Mouse (Mus musculus): ENCODE data around the gene Syt9.

Syt9 gene

GRCm38 (mm10) chr7:107547872-107548271 is 177.3 kb downstream of the Syt9 start:
- DNase-seq, result no peak

- DNase-seq, result no peak
Observed at GRCm38 (mm10) chr7:107553461-107553860, 182.9 kb downstream of the Syt9 start.

- no peak for DNase-seq
Observed at GRCm38 (mm10) chr7:107555906-107556305, 185.4 kb downstream of the Syt9 start.

GRCm38 (mm10) chr7:107560675-107561074 is 190.1 kb downstream of the Syt9 start:
- DNase-seq, result no peak

GRCm38 (mm10) chr7:107561584-107561983 is 191.1 kb downstream of the Syt9 start:
- DNase-seq, result no peak

- peak; percentile 14 for DNase-seq
Observed at GRCm38 (mm10) chr7:107563727-107564126, 193.2 kb downstream of the Syt9 start.

GRCm38 (mm10) chr7:107567261-107567671 is 196.7 kb downstream of the Syt9 start, which contains the start of gene Olfml1:
Gene Olfml1 (plus strand): TSS chr7:107567446.
- peak; percentile 78 for DNase-seq

GRCm38 (mm10) chr7:107567674-107568073 is 197.1 kb downstream of the Syt9 start:
- no peak for DNase-seq

- DNase-seq, result no peak
Observed at GRCm38 (mm10) chr7:107568971-107569370, 198.4 kb downstream of the Syt9 start.

- DNase-seq, result no peak
Observed at GRCm38 (mm10) chr7:107573856-107574255, 203.3 kb downstream of the Syt9 start.

GRCm38 (mm10) chr7:107574276-107574675 is 203.7 kb downstream of the Syt9 start:
- DNase-seq, result no peak

- no peak for DNase-seq
Observed at GRCm38 (mm10) chr7:107592641-107593040, 222.1 kb downstream of the Syt9 start.

- no peak for DNase-seq
Observed at GRCm38 (mm10) chr7:107593904-107594303, 223.4 kb downstream of the Syt9 start.

- peak; percentile 72 for DNase-seq
Observed at GRCm38 (mm10) chr7:107594325-107594856, 223.9 kb downstream of the Syt9 start.

GRCm38 (mm10) chr7:107594857-107595402 is 224.4 kb downstream of the Syt9 start, which contains the start of gene Ppfibp2:
Gene Ppfibp2 (plus strand): TSS chr7:107595207.
- DNase-seq, result peak; percentile 90

- no peak for DNase-seq
Observed at GRCm38 (mm10) chr7:107595426-107595825, 224.9 kb downstream of the Syt9 start.

- DNase-seq, result no peak
Observed at GRCm38 (mm10) chr7:107596753-107597152, 226.2 kb downstream of the Syt9 start.

GRCm38 (mm10) chr7:107597956-107598355 is 227.4 kb downstream of the Syt9 start:
- DNase-seq, result no peak
